Mouse (Mus musculus): Measurements from ENCODE around the gene Kcnt1. TPM values are rescaled to one million over a fixed set of nuclear protein-coding genes. Genes with fewer than 3 reads are reported as not detected.
A peak's percentile ranks its signal among the peaks of the same experiment; 100 is the strongest.

Kcnt1 gene
- polyA plus RNA-seq, 1 experiment from 2014 or later: 20.7 TPM

GRCm38 (mm10) chr2:25879061-25879460 is 15.5 kb downstream of the Kcnt1 start:
- ATAC-seq (replicated peaks): no peak
- Histone ChIP-seq H3K9ac (no peak overlapping the region), H3K4me1 (peaks cover 11% of the 10 kb centered on the region; the same call in 1 of the 2 replicates), H3K4me2 (0 out of 2 replicates have a peak overlapping the region, but pooled peaks have one; percentile 81), H3K4me3 (no peak overlapping the region), H3K27me3 (replicated peaks) (no peaks in the 10 kb centered on the region), H3K27ac (no peak overlapping the region), H3K9me3 (no peaks in the 10 kb centered on the region), H3K36me3 (replicated peaks) (no peaks in the 10 kb centered on the region)
- WGBS: 88% methylated on average over 4 of the region's 4 CpGs

- Histone ChIP-seq H3K4me3 (no peak overlapping the region), H3K4me2 (no peak overlapping the region), H3K9ac (no peak overlapping the region), H3K36me3 (replicated peaks) (no peaks in the 10 kb centered on the region), H3K9me3 (no peaks in the 10 kb centered on the region), H3K27ac (no peak overlapping the region), H3K27me3 (replicated peaks) (no peaks in the 10 kb centered on the region), H3K4me1 (peaks cover 10% of the 10 kb centered on the region; the same call in 1 of the 2 replicates)
- no peak for ATAC-seq (replicated peaks)
- 60% methylated on average over 1 of the region's 1 CpGs for WGBS
These were observed 18.7 kb downstream of the Kcnt1 start for GRCm38 (mm10) chr2:25882276-25882675.

- no peak for ATAC-seq (replicated peaks)
- 87% methylated on average over 3 of the region's 3 CpGs for WGBS
- no peak overlapping the region for H3K4me2 ChIP-seq
These were observed 21.2 kb downstream of the Kcnt1 start for GRCm38 (mm10) chr2:25884756-25885155.

GRCm38 (mm10) chr2:25887226-25887625 is 23.7 kb downstream of the Kcnt1 start:
- Histone ChIP-seq H3K27ac (no peak overlapping the region), H3K9me3 (no peaks in the 10 kb centered on the region), H3K4me1 (no peaks in the 10 kb centered on the region), H3K9ac (no peak overlapping the region), H3K27me3 (replicated peaks) (no peaks in the 10 kb centered on the region), H3K4me2 (no peak overlapping the region), H3K4me3 (no peak overlapping the region), H3K36me3 (replicated peaks) (no peaks in the 10 kb centered on the region)
- no peak for ATAC-seq (replicated peaks)
- WGBS: 72% methylated on average over 8 of the region's 8 CpGs

More at GRCm38 (mm10) chr2:25884756-25885155, 21.2 kb downstream of the Kcnt1 start:
- no peaks in the 10 kb centered on the region for H3K9me3 ChIP-seq
- H3K4me1 ChIP-seq: no peaks in the 10 kb centered on the region
- H3K36me3 ChIP-seq (replicated peaks): no peaks in the 10 kb centered on the region
- no peak overlapping the region for H3K4me3 ChIP-seq
- H3K27me3 ChIP-seq (replicated peaks): no peaks in the 10 kb centered on the region
- no peak overlapping the region for H3K27ac ChIP-seq
- H3K9ac ChIP-seq: no peak overlapping the region

GRCm38 (mm10) chr2:25888144-25888543 is 24.6 kb downstream of the Kcnt1 start:
- Histone ChIP-seq H3K36me3 (replicated peaks) (no peaks in the 10 kb centered on the region), H3K9ac (no peak overlapping the region), H3K27ac (no peak overlapping the region), H3K4me1 (no peaks in the 10 kb centered on the region), H3K4me3 (no peak overlapping the region), H3K4me2 (no peak overlapping the region), H3K27me3 (replicated peaks) (no peaks in the 10 kb centered on the region), H3K9me3 (no peaks in the 10 kb centered on the region)
- ATAC-seq (replicated peaks): no peak
- WGBS: 60% methylated on average over 5 of the region's 5 CpGs

- Histone ChIP-seq H3K9ac (no peak overlapping the region), H3K36me3 (replicated peaks) (no peaks in the 10 kb centered on the region), H3K27ac (no peak overlapping the region), H3K9me3 (no peaks in the 10 kb centered on the region), H3K4me3 (no peak overlapping the region), H3K4me2 (no peak overlapping the region), H3K27me3 (replicated peaks) (no peaks in the 10 kb centered on the region), H3K4me1 (no peaks in the 10 kb centered on the region)
- no peak for ATAC-seq (replicated peaks)
- WGBS: 85% methylated on average over 7 of the region's 7 CpGs
These were observed 28.9 kb downstream of the Kcnt1 start for GRCm38 (mm10) chr2:25892440-25892839.

GRCm38 (mm10) chr2:25898970-25899369 is 35.4 kb downstream of the Kcnt1 start:
- Histone ChIP-seq H3K4me1 (no peaks in the 10 kb centered on the region), H3K27me3 (replicated peaks) (no peaks in the 10 kb centered on the region), H3K9ac (no peak overlapping the region), H3K27ac (no peak overlapping the region), H3K36me3 (replicated peaks) (no peaks in the 10 kb centered on the region), H3K4me2 (no peak overlapping the region), H3K9me3 (no peaks in the 10 kb centered on the region), H3K4me3 (no peak overlapping the region)
- 83% methylated on average over 9 of the region's 9 CpGs for WGBS
- ATAC-seq (replicated peaks): no peak

- WGBS: 78% methylated on average over 12 of the region's 12 CpGs
- H3K27me3 ChIP-seq (replicated peaks): no peaks in the 10 kb centered on the region
- no peaks in the 10 kb centered on the region for H3K36me3 ChIP-seq (replicated peaks)
- no peaks in the 10 kb centered on the region for H3K9me3 ChIP-seq
- no peak overlapping the region for H3K4me3 ChIP-seq
- no peak overlapping the region for H3K9ac ChIP-seq
- no peak overlapping the region for H3K4me2 ChIP-seq
- no peak overlapping the region for H3K27ac ChIP-seq
- H3K4me1 ChIP-seq: no peaks in the 10 kb centered on the region
- no peak for ATAC-seq (replicated peaks)
These were observed 46.3 kb downstream of the Kcnt1 start for GRCm38 (mm10) chr2:25909872-25910271.

- Histone ChIP-seq H3K4me1 (no peaks in the 10 kb centered on the region), H3K27me3 (replicated peaks) (no peaks in the 10 kb centered on the region), H3K27ac (no peak overlapping the region), H3K36me3 (replicated peaks) (no peaks in the 10 kb centered on the region), H3K4me3 (no peak overlapping the region), H3K4me2 (no peak overlapping the region), H3K9ac (no peak overlapping the region), H3K9me3 (no peaks in the 10 kb centered on the region)
- WGBS: 51% methylated on average over 2 of the region's 2 CpGs
- ATAC-seq (replicated peaks): no peak
These were observed 49.7 kb downstream of the Kcnt1 start for GRCm38 (mm10) chr2:25913247-25913646.

GRCm38 (mm10) chr2:25914201-25914600 is 50.7 kb downstream of the Kcnt1 start:
- WGBS: 83% methylated on average over 4 of the region's 4 CpGs

GRCm38 (mm10) chr2:25914821-25915220 is 51.3 kb downstream of the Kcnt1 start:
- Histone ChIP-seq H3K27me3 (replicated peaks) (no peaks in the 10 kb centered on the region), H3K9me3 (no peaks in the 10 kb centered on the region), H3K27ac (no peak overlapping the region), H3K4me1 (peaks cover 2% of the 10 kb centered on the region; the same call in 1 of the 2 replicates), H3K9ac (no peak overlapping the region), H3K4me2 (no peak overlapping the region), H3K36me3 (replicated peaks) (no peaks in the 10 kb centered on the region), H3K4me3 (no peak overlapping the region)
- WGBS: 91% methylated on average over 5 of the region's 5 CpGs
- no peak for ATAC-seq (replicated peaks)

More at GRCm38 (mm10) chr2:25914201-25914600, 50.7 kb downstream of the Kcnt1 start:
- Histone ChIP-seq H3K9ac (no peak overlapping the region), H3K9me3 (no peaks in the 10 kb centered on the region), H3K27ac (no peak overlapping the region), H3K4me3 (no peak overlapping the region), H3K4me1 (no peaks in the 10 kb centered on the region), H3K36me3 (replicated peaks) (no peaks in the 10 kb centered on the region), H3K4me2 (no peak overlapping the region), H3K27me3 (replicated peaks) (no peaks in the 10 kb centered on the region)
- ATAC-seq (replicated peaks): no peak

GRCm38 (mm10) chr2:25918408-25918807 is 54.9 kb downstream of the Kcnt1 start:
- no peak overlapping the region for H3K27ac ChIP-seq
- WGBS: 88% methylated on average over 2 of the region's 2 CpGs
- H3K4me1 ChIP-seq: peaks cover 4% of the 10 kb centered on the region; the same call in 1 of the 2 replicates
- H3K4me3 ChIP-seq: no peak overlapping the region
- H3K27me3 ChIP-seq (replicated peaks): no peaks in the 10 kb centered on the region
- H3K4me2 ChIP-seq: no peak overlapping the region
- no peak overlapping the region for H3K9ac ChIP-seq
- H3K36me3 ChIP-seq (replicated peaks): no peaks in the 10 kb centered on the region
- no peak for ATAC-seq (replicated peaks)
- no peaks in the 10 kb centered on the region for H3K9me3 ChIP-seq

GRCm38 (mm10) chr2:25919972-25920371 is 56.4 kb downstream of the Kcnt1 start:
- 66% methylated on average over 3 of the region's 3 CpGs for WGBS
- ATAC-seq (replicated peaks): no peak

More at GRCm38 (mm10) chr2:25919972-25920371, 56.4 kb downstream of the Kcnt1 start:
- no peak overlapping the region for H3K9ac ChIP-seq
- H3K4me2 ChIP-seq: no peak overlapping the region
- H3K4me3 ChIP-seq: no peak overlapping the region
- no peaks in the 10 kb centered on the region for H3K36me3 ChIP-seq (replicated peaks)
- H3K27ac ChIP-seq: no peak overlapping the region
- H3K4me1 ChIP-seq: peaks cover 4% of the 10 kb centered on the region; the same call in 1 of the 2 replicates
- H3K27me3 ChIP-seq (replicated peaks): no peaks in the 10 kb centered on the region
- H3K9me3 ChIP-seq: no peaks in the 10 kb centered on the region
